Mouse (Mus musculus) CH12.LX (cell line): ENCODE data around the gene Map3k12.

Experiments used
- BHLHE40 ChIP-seq: IDR thresholded peaks from 2 replicates; pipeline ENCODE4 v1.6.1; 2011; ENCODE audit warnings: mild to moderate bottlenecking, low read depth, low read length, improper control_type of control experiment
- CHD1 ChIP-seq: IDR thresholded peaks from 2 replicates; pipeline ENCODE4 v1.6.1; 2012; ENCODE audit warnings: low read depth, low read length, improper control_type of control experiment, inconsistent platforms
- CTCF ChIP-seq, 2 experiments: IDR thresholded peaks in 1 of 2; conservative IDR thresholded peaks in 1 of 2; 2 replicates each; pipeline ENCODE4 v1.5.1; 2011 to 2012; ENCODE audit warnings: low read depth in 2 of 2, low read length in 2 of 2, improper control_type of control experiment in 1 of 2, inconsistent platforms in 1 of 2, mild to moderate bottlenecking in 1 of 2, moderate library complexity in 1 of 2
- E2F4 ChIP-seq: IDR thresholded peaks from 2 replicates; pipeline ENCODE4 v1.6.1; 2011; ENCODE audit warnings: low read depth, low read length, improper control_type of control experiment; ENCODE audit not compliant: insufficient replicate concordance
- EP300 ChIP-seq: IDR thresholded peaks from 2 replicates; pipeline ENCODE4 v1.6.1; 2011; ENCODE audit warnings: low read length, improper control_type of control experiment
- ETS1 ChIP-seq: conservative IDR thresholded peaks from 2 replicates; pipeline ENCODE4 v1.6.1; 2012; ENCODE audit warnings: low read depth, mild to moderate bottlenecking, inconsistent platforms, low read length, improper control_type of control experiment, moderate library complexity
- MAFK ChIP-seq: IDR thresholded peaks from 2 replicates; pipeline ENCODE4 v1.6.1; 2011; ENCODE audit warnings: low read length, improper control_type of control experiment; ENCODE audit not compliant: insufficient replicate concordance
- MAZ ChIP-seq: IDR thresholded peaks from 2 replicates; pipeline ENCODE4 v1.6.1; 2012; ENCODE audit warnings: low read depth, mild to moderate bottlenecking, inconsistent platforms, low read length, improper control_type of control experiment, moderate library complexity
- POLR2A ChIP-seq: IDR thresholded peaks from 2 replicates; pipeline ENCODE4 v1.6.1; 2011; ENCODE audit warnings: low read depth, mild to moderate bottlenecking, improper control_type of control experiment, low read length
- POLR2AphosphoS2 ChIP-seq: IDR thresholded peaks from 2 replicates; pipeline ENCODE4 v1.6.1; 2011; ENCODE audit warnings: low read depth, low read length, improper control_type of control experiment
- RAD21 ChIP-seq: IDR thresholded peaks from 2 replicates; pipeline ENCODE4 v1.6.1; 2011; ENCODE audit warnings: low read depth, mild to moderate bottlenecking, low read length, improper control_type of control experiment, moderate library complexity
- SIN3A ChIP-seq: IDR thresholded peaks from 2 replicates; pipeline ENCODE4 v1.6.1; 2012; ENCODE audit warnings: low read length, improper control_type of control experiment, inconsistent platforms
- UBTF ChIP-seq: IDR thresholded peaks from 2 replicates; pipeline ENCODE4 v1.6.1; 2012; ENCODE audit warnings: low read depth, mild to moderate bottlenecking, inconsistent platforms, low read length, improper control_type of control experiment, moderate library complexity
- ZC3H11A ChIP-seq: IDR thresholded peaks from 2 replicates; pipeline ENCODE4 v1.6.1; 2012; ENCODE audit warnings: low read depth, mild to moderate bottlenecking, inconsistent platforms, low read length, improper control_type of control experiment

DNA sequence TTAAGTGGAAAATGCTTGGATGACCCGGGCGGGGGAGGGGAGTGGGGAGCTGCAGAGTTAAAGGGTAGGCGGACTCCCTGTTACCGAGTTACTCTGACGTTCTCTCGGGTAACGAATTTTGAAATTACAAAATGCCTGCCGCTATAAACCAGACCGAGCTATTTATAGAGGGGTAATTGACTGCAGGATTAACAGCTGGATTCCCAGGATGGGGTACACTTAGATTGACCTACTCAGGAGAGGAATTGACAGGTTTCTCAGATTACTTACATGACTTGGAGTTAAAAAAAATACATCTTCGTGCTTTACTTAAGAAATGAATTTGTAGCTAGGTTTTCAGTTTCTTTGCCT is 45.6 kb downstream of the Map3k12 start:
- TF ChIP-seq CTCF (conservative IDR thresholded peaks at IDR 0.05 in 1 of 2, IDR thresholded peaks at IDR 0.05 in 1 of 2; ENCODE audit: low read depth in 2 of 2, low read length in 2 of 2): no peak
- TF ChIP-seq BHLHE40: no peak
- no peak for TF ChIP-seq MAZ
- TF ChIP-seq RAD21: no peak
- peak; percentile 89 for TF ChIP-seq CHD1
- TF ChIP-seq MAFK: no peak
- TF ChIP-seq POLR2A: no peak
- TF ChIP-seq POLR2AphosphoS2: 0 out of 2 replicates have a peak, but pooled peaks have one; percentile 71
- TF ChIP-seq EP300: no peak
- TF ChIP-seq E2F4: no peak
- no peak for TF ChIP-seq ETS1
- no peak for TF ChIP-seq UBTF
- no peak for TF ChIP-seq ZC3H11A
- no peak; the same call in 1 of the 2 replicates for TF ChIP-seq SIN3A
